Mouse (Mus musculus) CD4-positive, CD25-positive, alpha-beta regulatory T cell, adult 2 months (primary cell): ENCODE measurements around the gene Carm1.

Experiments
- DNase-seq: peaks from one replicate; pipeline ENCODE4 v3.0.0-alpha.2; 2012; ENCODE audit warnings: low read depth, low spot score

Carm1 gene

DNA sequence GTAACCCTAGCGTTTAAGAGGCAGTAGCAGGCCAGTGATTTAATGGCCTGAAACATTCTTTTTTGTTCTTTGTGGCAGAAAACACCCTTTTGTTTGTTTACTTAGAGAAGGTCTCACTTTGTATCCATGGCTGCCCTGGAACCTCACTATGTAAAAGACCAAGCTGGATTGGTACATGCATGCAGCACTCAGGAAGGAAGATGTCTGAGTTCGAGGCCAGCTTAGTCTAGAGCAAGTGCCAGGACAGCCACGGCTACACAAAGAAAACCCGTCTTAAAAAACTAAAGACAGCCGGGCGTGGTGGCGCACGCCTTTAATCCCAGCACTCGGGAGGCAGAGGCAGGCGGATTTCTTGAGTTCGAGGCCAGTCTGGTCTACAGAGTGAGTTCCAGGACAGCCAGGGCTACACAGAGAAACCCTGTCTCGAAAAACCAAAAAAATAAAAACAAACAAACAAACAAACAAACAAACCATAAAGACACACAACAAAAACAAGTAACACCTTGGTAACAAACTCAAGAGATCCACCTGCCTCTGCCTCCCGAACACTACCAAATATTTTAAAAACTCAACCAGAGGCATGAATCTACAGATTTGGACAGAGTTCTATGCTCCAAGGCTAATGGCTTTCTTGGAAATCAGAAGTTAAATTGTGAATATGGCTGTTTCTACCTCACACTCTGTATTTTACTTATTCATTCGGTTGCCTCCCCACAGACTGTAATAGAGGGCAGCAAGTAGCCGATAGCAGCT, 68.3 kb downstream of the Carm1 start:
- no peak for DNase-seq

DNA sequence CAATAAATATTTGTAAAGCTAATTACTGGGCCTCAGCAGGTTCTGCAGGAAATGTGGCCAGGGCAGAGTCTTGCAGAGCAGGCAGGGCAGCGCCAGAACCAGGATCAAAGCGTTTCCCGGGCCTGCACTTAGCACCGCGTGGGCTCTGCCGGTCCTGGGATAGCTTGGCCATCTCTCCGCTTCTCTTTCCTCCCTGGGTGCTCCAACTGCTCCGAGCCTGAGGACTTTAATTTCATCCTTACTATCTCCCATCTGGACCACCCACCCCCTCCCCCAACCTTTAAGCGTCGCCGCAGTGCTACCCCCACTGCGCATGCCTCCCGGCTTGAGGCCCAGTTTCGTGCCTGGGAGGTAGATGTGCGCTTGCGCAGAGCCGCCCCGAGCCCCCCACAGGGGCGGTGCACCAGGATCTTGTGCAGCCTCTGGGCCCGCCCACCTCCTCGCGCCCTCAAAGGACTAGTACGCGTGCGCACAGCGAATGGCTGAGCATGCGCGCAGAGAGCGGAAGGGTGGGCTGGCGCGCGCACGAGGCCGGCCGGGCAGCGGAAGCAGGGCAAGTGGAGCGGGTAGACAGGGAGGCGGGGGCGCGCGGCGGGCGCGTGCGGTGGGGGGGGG, 69.0 kb downstream of the Carm1 start, which contains the start of gene Smarca4:
Gene Smarca4 (plus strand): TSS at position 553 of the 615 bp plus-strand sequence.
- DNase-seq: peak; percentile 100

DNA sequence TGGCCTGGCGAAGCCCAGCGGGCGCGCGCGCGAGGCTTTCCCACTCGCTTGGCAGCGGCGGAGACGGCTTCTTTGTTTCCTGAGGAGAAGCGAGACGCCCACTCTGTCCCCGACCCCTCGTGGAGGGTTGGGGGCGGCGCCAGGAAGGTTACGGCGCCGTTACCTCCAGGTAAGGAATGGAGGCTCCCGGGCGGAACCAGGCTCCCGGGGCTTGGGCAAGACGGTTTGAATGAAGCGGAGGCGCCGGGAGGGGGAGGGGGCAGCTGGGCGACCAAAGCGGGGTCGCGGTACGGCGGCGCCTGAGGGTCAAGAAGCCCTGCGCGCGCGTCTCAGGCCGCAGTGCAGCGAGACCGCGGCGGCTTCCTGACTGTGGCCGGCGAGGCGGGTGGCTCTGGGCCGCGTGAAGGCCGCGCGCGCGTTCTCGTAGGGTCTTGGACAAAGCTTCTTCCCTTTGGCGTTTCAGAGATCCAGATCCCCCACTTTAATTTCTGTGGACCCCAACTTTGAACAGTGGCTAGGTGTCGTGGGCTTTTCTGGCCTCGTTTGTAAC, 69.6 kb downstream of the Carm1 start:
- no peak for DNase-seq

DNA sequence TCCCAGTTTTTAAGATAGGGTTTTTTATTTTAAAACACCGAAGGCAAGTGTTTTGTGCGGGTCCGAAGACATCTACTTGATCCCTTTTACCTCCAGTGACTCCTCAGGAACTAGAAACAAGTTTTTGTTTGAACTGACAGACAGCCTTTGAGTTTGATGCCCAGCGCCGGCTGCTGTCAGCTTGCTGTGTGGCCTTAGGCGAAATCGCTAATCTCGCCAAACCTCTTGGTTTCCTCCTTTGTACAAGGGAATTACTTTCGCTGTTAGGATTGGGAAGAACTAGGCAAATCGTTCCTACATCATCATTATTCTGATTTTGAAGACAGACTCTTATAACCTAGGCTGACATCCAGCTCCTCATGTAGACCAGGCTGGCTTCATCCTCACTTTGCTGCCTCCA, 70.4 kb downstream of the Carm1 start:
- DNase-seq: peak; percentile 30

DNA sequence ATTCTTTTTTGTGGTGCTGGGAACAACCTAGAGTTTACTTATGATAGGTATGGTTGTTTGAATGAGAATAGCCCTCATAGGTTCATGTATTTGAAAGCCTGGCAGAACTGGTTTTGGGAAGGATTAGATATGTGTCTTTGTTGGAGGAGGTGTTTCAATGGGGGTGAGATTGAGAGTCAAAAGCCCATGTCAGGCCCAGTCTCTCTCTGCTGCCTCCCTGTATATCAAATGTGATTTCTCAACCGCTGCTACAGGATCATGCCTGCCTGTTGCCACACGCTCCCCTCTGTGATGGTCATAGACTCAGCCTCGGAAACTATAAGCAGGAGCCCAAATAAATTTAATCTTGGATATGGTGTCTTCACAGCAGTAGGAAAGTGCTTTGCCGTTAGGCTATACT, 73.5 kb downstream of the Carm1 start:
- DNase-seq: no peak

DNA sequence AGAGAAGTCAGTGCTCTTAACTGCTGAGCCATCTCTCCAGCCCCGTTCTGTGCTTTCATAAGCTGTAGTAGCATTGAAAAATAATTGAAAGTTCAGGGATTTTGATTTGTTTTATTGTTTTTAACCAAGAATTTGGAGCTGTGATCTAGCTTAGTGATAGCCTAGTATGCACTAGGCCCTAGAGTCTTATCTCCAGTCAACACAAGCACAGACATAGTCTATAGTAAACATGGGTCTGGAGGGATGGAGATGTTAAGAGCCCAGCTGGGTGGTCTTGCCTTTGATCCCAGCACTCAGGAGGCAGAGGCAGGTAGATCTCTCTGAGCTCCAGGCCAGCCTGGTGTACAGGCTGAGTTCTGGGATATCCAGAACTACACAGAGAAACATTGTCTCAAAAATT, 76.0 kb downstream of the Carm1 start:
- DNase-seq: no peak

DNA sequence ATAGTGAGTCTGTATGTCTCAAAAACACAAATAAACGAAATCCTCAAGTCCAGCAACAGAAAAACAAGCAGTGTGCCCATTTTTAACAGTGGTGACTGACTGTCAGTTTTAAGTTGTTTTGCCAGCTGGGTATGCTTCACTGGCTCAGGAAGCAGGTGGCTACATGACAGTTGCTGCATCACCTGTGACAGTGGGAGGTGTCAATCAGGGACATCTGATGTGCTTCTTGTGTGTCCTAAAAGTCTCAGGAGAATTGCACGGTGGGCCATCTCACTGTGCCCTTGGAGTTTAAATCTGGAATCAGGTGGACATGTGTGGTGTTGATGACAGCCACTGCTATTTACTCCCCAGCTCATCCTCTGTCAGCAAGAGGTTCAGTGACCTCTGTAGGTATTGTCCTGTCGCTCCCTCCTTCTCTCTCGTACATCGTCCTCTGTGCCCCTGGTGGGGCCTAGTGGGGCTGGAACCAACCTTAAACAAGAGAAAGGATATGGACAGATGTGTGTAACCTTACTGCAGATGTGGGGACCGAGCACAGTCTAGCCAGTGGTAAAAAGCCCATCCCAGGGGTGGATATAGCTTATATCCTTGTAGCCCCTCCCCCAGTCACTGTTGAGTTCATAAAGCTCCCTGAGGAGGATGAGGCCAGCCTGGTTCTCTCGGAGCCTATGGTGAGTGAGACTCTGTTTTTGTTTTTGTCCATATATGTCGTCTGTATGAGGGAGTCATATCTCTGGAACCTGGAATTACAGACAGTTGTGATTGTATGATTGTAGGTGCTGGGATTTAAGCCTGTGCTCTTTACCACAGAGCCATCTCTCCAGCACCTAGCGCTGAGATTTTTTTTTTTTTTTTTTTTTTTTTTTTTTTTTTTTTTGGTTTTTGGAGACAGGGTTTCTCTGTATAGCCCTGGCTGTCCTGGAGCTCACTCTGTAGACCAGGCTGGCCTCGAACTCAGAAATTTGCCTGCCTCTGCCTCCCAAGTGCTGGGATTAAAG, 78.9 kb downstream of the Carm1 start:
- DNase-seq: no peak

DNA sequence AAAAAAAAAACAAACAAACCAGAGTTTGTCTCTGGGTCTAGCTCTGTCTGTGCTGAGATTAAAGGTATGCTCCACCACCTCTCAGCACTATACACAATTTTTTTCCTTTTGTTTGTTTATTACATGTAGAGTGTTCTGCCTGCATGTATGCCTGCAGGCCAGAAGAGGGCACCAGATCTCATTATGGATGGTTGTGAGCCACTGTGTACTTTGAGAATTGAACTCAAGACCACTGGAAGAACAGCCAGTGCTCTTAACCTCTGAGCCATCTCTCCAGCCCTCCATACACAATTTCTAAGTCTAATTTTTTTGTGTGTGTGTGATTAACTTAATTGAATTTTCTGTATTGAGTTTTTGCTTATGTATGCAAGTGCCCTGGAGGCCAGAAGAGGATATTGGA, 79.9 kb downstream of the Carm1 start:
- DNase-seq: peak; percentile 36

DNA sequence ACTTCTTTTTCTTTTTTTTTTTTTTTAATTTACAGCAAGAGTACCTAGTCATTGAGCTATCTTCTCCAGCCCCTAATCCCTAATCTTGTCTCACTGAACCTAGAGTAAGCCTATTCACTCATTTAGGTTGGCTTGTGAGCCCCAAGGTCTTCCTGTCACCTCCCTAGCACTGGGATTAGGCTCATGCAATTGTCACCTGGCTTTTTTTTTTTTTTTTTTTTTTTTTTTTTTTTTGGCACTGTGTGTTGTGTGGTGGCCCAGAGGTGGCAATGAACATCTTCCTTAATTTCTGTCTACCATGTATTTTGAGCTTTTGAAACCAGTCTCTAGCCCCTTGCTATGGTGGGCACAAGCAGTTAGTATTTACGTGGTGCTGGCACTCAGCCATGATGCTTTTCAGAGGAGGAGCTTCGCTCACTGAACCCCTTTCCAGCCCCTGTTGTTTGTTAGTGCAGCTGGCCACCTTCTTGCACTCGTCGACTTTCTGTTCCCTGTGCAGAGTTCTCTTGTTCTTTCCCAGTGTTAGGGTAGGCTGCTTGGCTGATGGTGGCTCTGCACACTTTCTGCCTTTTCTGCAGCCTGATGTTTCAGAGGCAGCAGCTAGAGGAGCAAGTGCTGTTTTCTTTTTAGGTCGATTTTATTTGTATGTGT, 80.6 kb downstream of the Carm1 start:
- DNase-seq: no peak

DNA sequence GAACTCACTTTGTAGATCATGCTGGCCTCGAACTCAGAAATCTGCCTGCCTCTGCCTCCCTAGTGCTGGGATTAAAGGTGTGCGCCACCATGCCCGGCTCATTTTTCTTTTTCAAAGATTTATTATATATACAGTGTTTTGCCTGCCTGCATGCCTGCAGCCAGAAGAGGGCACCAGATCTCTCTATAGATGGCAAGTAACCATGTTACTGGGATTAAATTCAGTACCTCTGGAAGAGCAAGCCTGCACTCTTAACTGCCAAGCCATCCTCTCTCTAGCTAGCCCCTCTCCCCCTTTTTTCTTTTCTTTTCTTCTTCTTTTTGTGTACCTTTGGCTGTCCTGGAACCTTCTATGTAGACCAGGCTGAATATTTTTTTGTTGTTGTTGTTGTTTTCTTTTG, 84.0 kb downstream of the Carm1 start:
- DNase-seq: peak; percentile 71

DNA sequence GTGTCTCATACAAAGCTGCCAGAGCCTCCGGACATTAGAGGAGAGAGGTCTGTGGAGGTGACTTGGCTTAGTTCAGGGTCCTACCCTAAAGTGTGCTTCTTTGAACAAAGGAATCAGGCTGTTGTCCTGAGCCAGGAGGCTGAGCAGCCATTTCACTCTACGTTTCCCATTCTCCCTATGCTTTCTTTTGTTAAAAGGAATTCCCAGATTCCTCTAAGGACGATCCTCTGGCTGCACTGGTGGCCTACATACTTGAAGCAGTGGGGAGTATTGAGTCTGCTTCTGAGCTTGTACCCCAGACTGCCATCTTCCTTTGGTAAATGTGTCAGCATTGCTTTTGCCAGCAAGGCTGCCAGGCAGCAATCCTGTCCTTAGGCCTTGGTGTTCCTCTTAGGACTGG, 86.4 kb downstream of the Carm1 start:
- DNase-seq: no peak

DNA sequence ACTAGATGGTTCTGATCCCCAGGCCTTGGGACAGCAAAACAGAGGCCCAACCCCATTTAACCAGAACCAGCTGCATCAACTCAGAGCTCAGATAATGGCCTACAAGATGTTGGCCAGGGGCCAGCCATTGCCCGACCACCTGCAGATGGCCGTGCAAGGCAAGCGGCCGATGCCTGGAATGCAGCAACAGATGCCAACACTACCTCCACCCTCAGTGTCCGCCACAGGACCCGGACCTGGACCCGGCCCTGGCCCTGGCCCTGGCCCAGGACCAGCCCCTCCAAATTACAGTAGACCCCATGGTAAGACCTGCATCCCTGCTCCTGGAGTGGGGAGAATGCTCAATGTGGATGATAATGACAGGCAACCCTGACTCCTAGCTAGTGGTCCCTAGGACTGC, 88.9 kb downstream of the Carm1 start:
- DNase-seq: no peak

DNA sequence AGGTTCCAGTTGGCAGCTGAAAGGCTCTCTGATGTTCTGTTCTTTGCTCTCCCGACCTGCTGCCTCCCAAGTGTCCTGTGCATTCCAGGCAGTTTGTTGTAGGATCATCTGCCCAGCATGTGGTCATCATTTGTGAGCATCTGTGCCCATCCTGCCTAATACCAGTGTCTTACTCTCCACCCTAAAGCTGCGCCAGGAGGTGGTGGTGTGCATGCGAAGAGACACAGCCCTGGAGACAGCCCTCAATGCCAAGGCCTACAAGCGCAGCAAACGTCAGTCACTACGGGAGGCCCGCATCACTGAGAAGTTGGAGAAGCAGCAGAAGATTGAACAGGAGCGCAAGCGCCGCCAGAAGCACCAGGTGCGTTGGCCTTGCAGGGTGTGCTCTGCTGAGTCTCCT, 92.3 kb downstream of the Carm1 start:
- no peak for DNase-seq
